Mouse (Mus musculus) right cerebral cortex, adult 2 months (tissue): ENCODE data around the gene Pik3r1.
A peak's percentile ranks its signal among the peaks of the same experiment; 100 is the strongest.

Experiments
- DNase-seq, 2 experiments: peaks; one replicate each; pipeline ENCODE4 v3.0.0; 2021 to 2022; ENCODE audit warnings: low spot score in 2 of 2

Pik3r1 gene

GRCm38 (mm10) chr13:101712720-101713428 lies 55.1 kb downstream of the Pik3r1 start:
- DNase-seq = no peak

- DNase-seq = no peak
Observed at GRCm38 (mm10) chr13:101712099-101712498, 55.9 kb downstream of the Pik3r1 start.

DNA sequence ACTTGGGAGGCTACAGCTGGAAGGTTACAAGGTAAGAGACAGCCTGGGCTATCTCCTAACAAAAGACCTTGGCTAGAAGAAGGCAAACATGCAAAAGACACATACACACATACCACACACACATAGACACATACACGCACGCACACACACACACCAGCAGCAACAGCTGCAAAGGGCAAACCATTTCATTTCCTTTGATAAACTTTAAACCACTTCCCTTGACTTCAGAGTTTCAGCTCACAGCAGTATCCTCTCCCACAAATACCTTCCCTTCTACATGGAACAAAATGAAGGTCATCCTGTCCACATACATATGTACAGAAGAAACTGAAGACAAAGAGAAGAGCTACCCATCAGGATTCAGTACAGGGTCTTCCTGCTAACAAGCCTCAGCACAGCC lies 56.7 kb downstream of the Pik3r1 start:
- DNase-seq = no peak

DNA sequence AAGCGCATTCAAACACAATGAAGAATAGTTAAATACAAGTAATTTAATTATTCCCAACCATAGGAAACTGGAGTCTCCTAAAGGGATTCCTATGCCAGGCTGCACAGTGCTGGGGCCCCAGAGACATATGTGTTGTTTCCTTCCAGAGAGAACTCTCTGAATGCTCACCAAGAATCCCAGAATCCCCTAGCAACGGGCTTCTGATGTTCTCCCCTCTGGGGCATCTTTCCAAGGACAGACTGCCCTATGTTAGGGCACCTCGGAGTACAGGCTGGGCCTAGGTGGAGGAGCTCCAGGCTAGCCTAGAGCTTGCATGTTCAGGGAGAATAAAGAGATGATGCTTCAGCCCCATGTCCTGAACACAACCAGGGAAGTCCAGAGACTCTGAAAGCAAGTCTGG lies 58.2 kb downstream of the Pik3r1 start:
- DNase-seq = no peak

DNA sequence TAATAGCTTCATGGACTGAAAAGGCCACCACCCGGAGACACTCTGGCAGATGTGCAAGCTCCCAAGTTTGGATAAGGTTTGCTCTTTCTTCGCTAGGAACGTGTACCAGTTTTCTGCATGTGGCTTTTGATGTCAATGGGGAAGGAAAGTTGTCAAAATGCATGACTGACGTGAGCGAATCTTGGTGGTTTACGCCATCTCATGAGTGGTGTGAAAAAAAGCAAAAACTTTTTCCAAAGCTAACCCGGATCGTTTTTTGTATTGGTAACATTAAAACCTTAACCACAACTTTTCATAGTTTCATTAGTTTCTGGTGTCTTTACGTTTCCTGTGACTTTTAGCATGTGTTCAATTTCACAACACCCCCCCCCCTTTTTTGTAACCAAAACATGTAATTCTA lies 60.8 kb downstream of the Pik3r1 start:
- DNase-seq = no peak

- no peak for DNase-seq
Observed at GRCm38 (mm10) chr13:101706426-101706825, 61.6 kb downstream of the Pik3r1 start.

DNA sequence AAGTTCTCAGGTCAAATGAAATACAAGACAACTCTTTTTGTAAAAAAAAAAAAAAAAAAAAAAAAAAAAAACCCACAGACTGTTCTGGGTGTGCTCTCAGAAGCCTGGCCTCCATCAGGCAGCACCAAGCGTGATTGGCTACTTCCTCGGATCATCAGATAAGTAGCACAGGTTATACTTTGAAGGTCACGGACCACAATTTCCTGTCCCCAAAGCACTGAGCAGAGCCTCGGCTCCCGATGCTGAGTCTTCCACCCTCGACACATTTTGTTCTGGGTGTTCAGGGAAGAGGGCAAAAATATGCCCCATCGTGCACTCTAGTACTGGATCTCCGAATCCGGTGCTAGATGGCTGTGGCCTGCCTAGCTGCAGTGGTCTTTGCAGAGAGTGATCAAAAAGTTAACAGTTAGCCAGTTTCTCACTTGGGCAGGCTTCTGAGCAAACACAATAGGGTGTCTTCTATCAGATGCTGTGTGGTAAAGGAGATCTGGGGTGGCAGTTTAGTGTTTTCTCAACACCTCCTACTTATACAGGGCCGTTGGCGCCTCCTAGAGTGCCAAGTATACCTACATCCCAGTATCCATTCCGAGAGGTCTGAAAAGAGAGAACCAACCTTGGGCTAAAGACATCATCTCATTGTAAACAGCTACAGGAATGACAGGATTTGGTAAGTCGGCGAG lies 65.8 kb downstream of the Pik3r1 start:
- DNase-seq = no peak

- DNase-seq = no peak
Observed at GRCm38 (mm10) chr13:101701632-101702031, 66.4 kb downstream of the Pik3r1 start.

- DNase-seq = no peak
Observed at GRCm38 (mm10) chr13:101699742-101700141, 68.3 kb downstream of the Pik3r1 start.

- no peak for DNase-seq
Observed at GRCm38 (mm10) chr13:101697966-101698365, 70.1 kb downstream of the Pik3r1 start.

DNA sequence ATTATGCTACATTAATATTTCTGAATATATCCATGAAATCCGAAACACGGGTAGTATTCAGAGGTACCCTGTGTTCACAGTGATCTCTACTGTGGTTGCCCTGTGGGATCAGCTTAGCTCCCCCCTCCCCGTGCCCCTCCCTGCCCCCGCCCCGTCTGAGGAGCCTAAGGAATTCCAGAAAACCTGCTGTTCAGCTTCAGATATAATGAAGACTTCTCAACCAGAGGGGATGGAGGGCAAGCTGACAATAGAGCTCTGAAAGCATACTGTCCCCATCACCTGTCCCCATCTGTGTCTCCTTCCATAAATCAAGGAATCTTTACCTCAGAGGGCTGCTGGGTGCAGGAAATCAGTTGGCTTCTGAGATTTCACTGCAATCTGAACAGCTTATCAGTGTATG lies 70.6 kb downstream of the Pik3r1 start:
- DNase-seq = no peak

DNA sequence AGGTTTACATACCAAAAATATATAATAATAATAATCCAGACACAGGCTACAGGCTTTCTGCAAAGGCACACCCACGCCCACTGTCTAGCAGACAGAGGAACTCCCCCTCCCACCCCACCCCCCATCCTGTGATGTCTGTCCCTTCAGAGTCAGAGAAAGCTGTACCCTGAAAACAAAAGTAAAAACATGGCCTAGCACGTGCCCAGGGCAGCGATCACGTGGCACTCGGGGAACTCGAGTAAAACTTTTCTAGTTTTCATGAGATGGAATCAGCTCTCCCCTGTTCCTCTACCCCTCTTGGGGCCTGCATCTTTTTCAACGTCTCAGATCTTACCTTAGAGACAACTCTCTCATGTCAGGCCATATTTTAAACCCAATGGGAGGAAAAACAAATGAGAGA lies 71.2 kb downstream of the Pik3r1 start:
- no peak for DNase-seq

GRCm38 (mm10) chr13:101696316-101696715 lies 71.7 kb downstream of the Pik3r1 start:
- DNase-seq = no peak

GRCm38 (mm10) chr13:101695876-101696275 lies 72.1 kb downstream of the Pik3r1 start:
- peak; percentile 94 for DNase-seq

GRCm38 (mm10) chr13:101694496-101695251 lies 73.3 kb downstream of the Pik3r1 start:
- peak; percentile 66 to 73 for DNase-seq

- peak; percentile 75 to 80 for DNase-seq
Observed at GRCm38 (mm10) chr13:101693967-101694495, 74.0 kb downstream of the Pik3r1 start.

GRCm38 (mm10) chr13:101692866-101693691 lies 74.9 kb downstream of the Pik3r1 start:
- DNase-seq = peak in 1 of 2 experiments; percentile 36

GRCm38 (mm10) chr13:101692239-101692784 lies 75.7 kb downstream of the Pik3r1 start:
- DNase-seq = peak; percentile 76 to 77

GRCm38 (mm10) chr13:101691669-101692068 lies 76.3 kb downstream of the Pik3r1 start:
- DNase-seq = peak in 1 of 2 experiments; percentile 43

DNA sequence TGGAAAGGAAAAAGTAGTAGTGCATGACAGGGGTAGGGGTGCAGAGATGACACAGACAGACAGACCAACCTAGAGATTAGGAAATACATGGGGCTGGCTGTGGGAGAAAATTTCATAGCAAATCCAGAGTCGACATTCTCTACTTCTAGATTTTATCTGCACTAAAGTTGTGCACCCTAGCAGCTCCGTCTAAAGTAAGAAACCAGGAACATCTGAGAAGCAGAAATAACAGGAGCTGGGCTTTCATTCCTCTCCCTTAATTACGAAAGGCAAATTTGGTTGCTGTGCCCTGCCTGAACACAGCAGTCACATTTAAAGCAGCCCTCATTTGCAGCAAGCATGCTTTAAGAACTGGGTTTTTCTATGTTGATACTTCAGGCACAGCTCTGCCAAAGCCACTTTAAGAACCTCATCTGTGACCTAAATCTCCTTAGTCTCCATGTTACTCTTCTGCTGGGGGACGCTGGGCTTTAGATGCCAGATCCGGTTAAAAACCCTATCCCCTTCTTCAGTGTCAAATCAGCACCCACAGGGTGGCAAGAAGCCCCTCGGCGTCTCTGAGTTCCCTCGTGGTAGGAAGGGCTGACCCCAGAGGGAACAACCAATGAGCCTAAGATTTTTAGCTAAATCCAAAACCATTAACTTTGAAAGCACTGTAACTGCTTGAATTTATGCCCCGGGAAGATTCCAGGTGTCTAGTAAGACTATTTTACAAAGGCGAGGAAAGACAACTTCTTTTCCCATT lies 76.9 kb downstream of the Pik3r1 start:
- peak in 1 of 2 experiments; percentile 23 for DNase-seq
